Mouse (Mus musculus) MEL (cell line): ENCODE results near the gene Aunip.

Source experiments
- BHLHE40 ChIP-seq: IDR thresholded peaks from 2 replicates; pipeline ENCODE4 v1.6.1; 2012; ENCODE audit warnings: low read depth, mild to moderate bottlenecking, inconsistent platforms, low read length, improper control_type of control experiment, borderline replicate concordance
- CTCF ChIP-seq, 3 experiments: IDR thresholded peaks in 2 of 3; conservative IDR thresholded peaks in 1 of 3; 2 replicates each; pipeline ENCODE4 v1.5.1; 2011 to 2012; ENCODE audit warnings: low read length in 3 of 3, low read depth in 2 of 3, mild to moderate bottlenecking in 2 of 3, improper control_type of control experiment in 1 of 3, inconsistent platforms in 1 of 3, mixed read lengths in 1 of 3, moderate library complexity in 1 of 3; ENCODE audit not compliant: control insufficient read depth in 1 of 3, insufficient read depth in 1 of 3, poor library complexity in 1 of 3, severe bottlenecking in 1 of 3
- EP300 ChIP-seq, 2 experiments: IDR thresholded peaks; 2 replicates each; pipeline ENCODE4 v1.6.1; 2011; ENCODE audit warnings: improper control_type of control experiment in 2 of 2, low read length in 2 of 2, low read depth in 1 of 2, mild to moderate bottlenecking in 1 of 2
- GATA1 ChIP-seq: IDR thresholded peaks from 2 replicates; pipeline ENCODE4 v1.6.1; 2011; ENCODE audit warnings: low read depth, low read length, improper control_type of control experiment
- HCFC1 ChIP-seq: IDR thresholded peaks from 2 replicates; pipeline ENCODE4 v1.6.1; 2012; ENCODE audit warnings: low read depth, mild to moderate bottlenecking, inconsistent platforms, low read length, improper control_type of control experiment, moderate library complexity
- MAFK ChIP-seq: IDR thresholded peaks from 2 replicates; pipeline ENCODE4 v1.6.1; 2011; ENCODE audit warnings: low read depth, mild to moderate bottlenecking, low read length, improper control_type of control experiment, borderline replicate concordance
- MAZ ChIP-seq: IDR thresholded peaks from 2 replicates; pipeline ENCODE4 v1.6.1; 2012; ENCODE audit warnings: low read depth, mild to moderate bottlenecking, inconsistent platforms, low read length, improper control_type of control experiment
- POLR2A ChIP-seq, 2 experiments: IDR thresholded peaks; 2 replicates each; pipeline ENCODE4 v1.6.1; 2011 to 2012; ENCODE audit warnings: low read length in 2 of 2, mild to moderate bottlenecking in 2 of 2, control low read depth in 1 of 2, improper control_type of control experiment in 1 of 2, low read depth in 1 of 2, moderate library complexity in 1 of 2; ENCODE audit not compliant: control insufficient read depth in 1 of 2, insufficient read depth in 1 of 2, poor library complexity in 1 of 2
- POLR2AphosphoS2 ChIP-seq: IDR thresholded peaks from 2 replicates; pipeline ENCODE4 v1.6.1; 2011; ENCODE audit warnings: low read length, improper control_type of control experiment
- SIN3A ChIP-seq: IDR thresholded peaks from 2 replicates; pipeline ENCODE4 v1.6.1; 2012; ENCODE audit warnings: low read length, improper control_type of control experiment, inconsistent platforms
- SMC3 ChIP-seq: IDR thresholded peaks from 2 replicates; pipeline ENCODE4 v1.6.1; 2011; ENCODE audit warnings: low read depth, low read length, improper control_type of control experiment
- UBTF ChIP-seq: IDR thresholded peaks from 2 replicates; pipeline ENCODE4 v1.6.1; 2012; ENCODE audit warnings: low read depth, mild to moderate bottlenecking, inconsistent platforms, low read length, improper control_type of control experiment, moderate library complexity, borderline replicate concordance; ENCODE audit not compliant: insufficient read depth
- USF1 ChIP-seq: IDR thresholded peaks from 2 replicates; pipeline ENCODE4 v1.6.1; 2014; ENCODE audit warnings: low read depth, mild to moderate bottlenecking, inconsistent platforms, low read length, improper control_type of control experiment, moderate library complexity
- ZMIZ1 ChIP-seq: IDR thresholded peaks from 2 replicates; pipeline ENCODE4 v1.6.1; 2012; ENCODE audit warnings: low read depth, mild to moderate bottlenecking, inconsistent platforms, low read length, improper control_type of control experiment, moderate library complexity

- TF ChIP-seq SIN3A (peak; percentile 66), ZMIZ1 (no peak), POLR2A (IDR thresholded peaks at IDR 0.05; ENCODE audit: control insufficient read depth in 1 of 2, insufficient read depth in 1 of 2, low read depth in 1 of 2, low read length in 2 of 2, poor library complexity in 1 of 2) (no peak; a peak in 1 of 4 replicates), USF1 (0 out of 2 replicates have a peak, but pooled peaks have one; percentile 4), CTCF (IDR thresholded peaks at IDR 0.05 in 2 of 3, conservative IDR thresholded peaks at IDR 0.05 in 1 of 3; ENCODE audit: control insufficient read depth in 1 of 3, insufficient read depth in 1 of 3, low read depth in 2 of 3, low read length in 3 of 3, poor library complexity in 1 of 3, severe bottlenecking in 1 of 3) (no peak), MAFK (no peak), BHLHE40 (no peak), MAZ (peak; percentile 35; the same call in 1 of the 2 replicates), GATA1 (0 out of 2 replicates have a peak, but pooled peaks have one; percentile 19), SMC3 (no peak), EP300 (IDR thresholded peaks at IDR 0.05; ENCODE audit: low read depth in 1 of 2, low read length in 2 of 2) (no peak), UBTF (no peak), POLR2AphosphoS2 (no peak), HCFC1 (peak; percentile 30; the same call in 1 of the 2 replicates)
Measured at GRCm38 (mm10) chr4:134534124-134534886, 23.5 kb downstream of the Aunip start.
